Mouse (Mus musculus) heart, postnatal 0 days (tissue): ENCODE measurements at regions not wholly inside any gene's neighbourhood (a gene's known extent, or its start where the extent isn't known, plus 50 kb on each side); places are given as distances from the start of the nearest gene placed in this dataset.

ENCODE experiments used
- CTCF ChIP-seq: IDR thresholded peaks from 2 replicates; pipeline ENCODE4 v1.5.1; 2016; ENCODE audit warnings: antibody characterized with exemption, control low read depth, low read depth
- EP300 ChIP-seq: IDR thresholded peaks from 2 replicates; pipeline ENCODE4 v1.6.1; 2016; ENCODE audit warnings: antibody characterized with exemption, low read depth

DNA sequence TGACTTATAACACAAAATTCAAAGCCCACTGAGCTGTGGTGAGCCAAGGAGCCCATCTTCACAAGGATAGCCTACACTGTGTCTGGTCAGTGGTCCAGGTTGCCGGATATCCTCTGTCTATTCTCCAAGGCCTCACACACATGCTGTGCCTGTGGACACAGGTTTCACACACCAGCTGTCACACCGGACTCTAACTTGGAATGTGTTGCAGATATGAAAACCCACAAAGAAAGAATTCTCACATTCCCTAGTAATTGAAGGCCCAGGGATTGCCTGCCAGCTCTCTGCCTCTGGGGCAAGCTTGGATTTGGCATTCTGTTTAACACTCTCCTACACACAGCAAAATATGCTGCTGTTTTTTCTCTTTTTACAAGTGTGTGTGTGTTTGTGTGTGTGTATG lies 595.4 kb upstream of the Arpp21 start:
- TF ChIP-seq CTCF (no peak), EP300 (no peak)
